Mouse (Mus musculus) CD4-positive, CD25-positive, alpha-beta regulatory T cell, adult 4 months (primary cell): Measurements from ENCODE around the gene Car5a. TPM values are rescaled to one million over a fixed set of nuclear protein-coding genes. Genes with fewer than 3 reads are reported as not detected.

ENCODE experiments used
- ATAC-seq: one replicate; pipeline ENCODE4 v1.8.0; 2017
- polyA plus RNA-seq, 2 experiments: library from polyadenylated mRNA; unstranded; fragments of 100-300 nt; shearing (Covaris generic); gene quantifications; one replicate each; pipeline ENCODE4 v1.2.1; 2017

Gene Car5a
- polyA plus RNA-seq, 2 experiments from 2014 or later, result not detected

GRCm38 (mm10) chr8:121954981-121955555, 10.4 kb upstream of the Car5a start:
- ATAC-seq, result no peak

GRCm38 (mm10) chr8:121953821-121954545, 9.3 kb upstream of the Car5a start:
- no peak for ATAC-seq

GRCm38 (mm10) chr8:121952800-121953199, 8.1 kb upstream of the Car5a start:
- ATAC-seq, result no peak

- no peak for ATAC-seq
These were observed 7.4 kb upstream of the Car5a start for GRCm38 (mm10) chr8:121952122-121952521.

GRCm38 (mm10) chr8:121951656-121952009, 6.9 kb upstream of the Car5a start:
- ATAC-seq, result no peak

- ATAC-seq, result peak; percentile 9
These were observed 6.3 kb upstream of the Car5a start for GRCm38 (mm10) chr8:121950749-121951655.

- peak; percentile 89 for ATAC-seq
These were observed 5.4 kb upstream of the Car5a start for GRCm38 (mm10) chr8:121949941-121950748.

- ATAC-seq, result no peak
These were observed 4.6 kb upstream of the Car5a start, which contains the start of gene Banp for GRCm38 (mm10) chr8:121949222-121949800. Gene Banp, plus strand, starts transcription at chr8:121949750.

GRCm38 (mm10) chr8:121948321-121949145, 3.8 kb upstream of the Car5a start:
- ATAC-seq, result no peak

- ATAC-seq, result peak; percentile 15
These were observed 3.0 kb upstream of the Car5a start for GRCm38 (mm10) chr8:121947753-121948141.

GRCm38 (mm10) chr8:121947047-121947752, 2.5 kb upstream of the Car5a start:
- ATAC-seq, result no peak

- no peak for ATAC-seq
These were observed 1.6 kb upstream of the Car5a start for GRCm38 (mm10) chr8:121946351-121946750.

GRCm38 (mm10) chr8:121943716-121944115, 988 bp downstream of the Car5a start:
- ATAC-seq, result no peak

- no peak for ATAC-seq
These were observed 1.6 kb downstream of the Car5a start for GRCm38 (mm10) chr8:121943057-121943540.

GRCm38 (mm10) chr8:121938732-121939131, 6.0 kb downstream of the Car5a start:
- no peak for ATAC-seq

GRCm38 (mm10) chr8:121936391-121936790, 8.3 kb downstream of the Car5a start:
- no peak for ATAC-seq

GRCm38 (mm10) chr8:121935341-121936294, 9.1 kb downstream of the Car5a start:
- ATAC-seq, result no peak

- no peak for ATAC-seq
These were observed 9.8 kb downstream of the Car5a start for GRCm38 (mm10) chr8:121934923-121935322.

- no peak for ATAC-seq
These were observed 10.2 kb downstream of the Car5a start for GRCm38 (mm10) chr8:121934506-121934905.
